Mouse (Mus musculus) erythroblast, embryonic 14.5 days (primary cell): ENCODE measurements around the gene Il12a.

Source experiments
- GATA1 ChIP-seq: IDR thresholded peaks from 2 replicates; pipeline ENCODE4 v1.6.1; 2012; ENCODE audit warnings: low read length, inconsistent platforms, mixed read lengths
- TAL1 ChIP-seq: IDR thresholded peaks from 3 replicates; pipeline ENCODE4 v1.6.1; 2012; ENCODE audit warnings: low read length, inconsistent platforms, mixed read lengths

DNA sequence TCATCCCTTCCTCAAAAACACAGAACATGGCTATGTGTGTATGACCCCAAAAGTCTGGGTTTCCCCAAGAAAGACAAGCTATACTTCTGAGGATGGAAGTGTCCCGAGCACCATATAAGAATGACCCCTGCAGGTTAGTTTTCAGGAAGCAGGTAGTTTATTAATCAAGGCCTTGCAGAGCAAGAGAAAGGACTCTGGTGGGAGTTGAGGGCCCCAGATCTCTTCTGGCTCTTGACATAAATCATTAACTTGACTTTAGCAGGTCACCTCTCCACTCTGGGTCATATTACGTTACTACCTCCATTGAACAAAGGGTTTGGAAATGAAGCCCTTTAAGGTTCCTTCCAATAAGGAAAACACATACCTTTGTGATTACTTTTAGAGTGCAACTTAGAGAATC is 15.7 kb upstream of the Il12a start:
- TF ChIP-seq GATA1 (no peak), TAL1 (no peak)
